Mouse (Mus musculus) C2C12 (cell line): ENCODE measurements around the gene Scfd2.

Experiments
- CTCF ChIP-seq: IDR thresholded peaks from one replicate; pipeline ENCODE4 v1.5.1; 2011; ENCODE audit not compliant: control insufficient read depth, insufficient read depth, insufficient read length
- MAX ChIP-seq: IDR thresholded peaks from one replicate; pipeline ENCODE4 v1.6.1; 2011; ENCODE audit warnings: mild to moderate bottlenecking, control low read depth
- MYOG ChIP-seq: IDR thresholded peaks from one replicate; pipeline ENCODE4 v1.6.1; 2011; ENCODE audit not compliant: control insufficient read depth, insufficient read length; ENCODE audit errors: extremely low read depth
- USF1 ChIP-seq: IDR thresholded peaks from one replicate; pipeline ENCODE4 v1.6.1; 2011; ENCODE audit warnings: low read depth, mild to moderate bottlenecking, control low read depth, moderate library complexity

DNA sequence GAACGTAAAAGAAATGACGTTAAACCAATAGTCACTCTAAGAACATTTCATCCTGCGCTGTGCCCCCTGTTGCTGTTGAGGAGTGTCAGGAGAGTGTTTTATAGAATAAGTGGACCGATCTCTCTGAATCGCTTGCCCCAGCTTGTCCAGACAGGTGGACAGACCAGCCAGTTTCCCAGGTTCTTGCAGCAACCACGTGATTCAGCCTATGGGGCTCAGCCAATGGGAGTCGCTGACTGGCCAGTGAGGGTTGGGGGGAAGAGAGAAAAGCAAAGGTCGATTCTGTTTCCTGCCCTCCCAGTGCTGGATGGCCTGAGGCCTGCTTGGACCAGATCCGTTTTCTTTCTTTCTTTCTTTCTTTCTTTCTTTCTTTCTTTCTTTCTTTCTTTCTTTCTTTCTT lies 359.8 kb downstream of the Scfd2 start:
- TF ChIP-seq USF1 (no peak), CTCF (no peak), MYOG (no peak), MAX (no peak)
